ENCODE assay signal across 9 mouse cellular contexts in the genomic region with DNA sequence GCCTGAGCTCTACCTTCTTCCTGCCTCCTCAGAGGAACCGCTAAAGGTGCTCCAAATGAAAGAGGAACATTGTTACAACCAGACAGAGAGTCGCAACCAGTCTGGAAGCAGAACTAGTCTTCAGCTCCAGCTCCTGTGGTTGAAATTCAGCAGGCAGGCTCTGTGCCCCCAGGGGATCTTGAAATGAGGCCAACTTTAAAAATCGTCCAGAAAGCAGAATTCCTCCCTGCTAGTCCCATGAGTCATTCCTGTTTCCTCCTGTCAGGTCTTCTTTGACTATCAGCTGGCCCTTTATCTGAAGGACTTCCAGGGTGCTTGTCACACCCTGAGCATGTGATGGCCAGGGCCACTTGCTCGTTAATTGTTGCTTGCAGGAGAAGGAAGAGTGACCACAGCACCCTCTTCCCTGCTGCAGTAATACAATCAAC.
A peak's percentile ranks its signal among the peaks of the same experiment; 100 is the strongest.
DNase-seq lines count a peak whose midpoint lies in the region; ATAC-seq and TF ChIP-seq lines count a peak whose summit lies in the region.
"Had no signal": no experiment of that assay in that cellular context is flagged by ENCODE, and none has a peak within 500 bp of the region (broad histone marks: within the 10 kb centered on the region; RNA-seq: fewer than 3 reads in every experiment).

No protein-coding gene starts in this region.

- H3K9me3 ChIP-seq in lung, embryonic 14.5 days (ENCODE audit: low read depth, low read length): no peaks in the 10 kb centered on the region
- H3K9me3 ChIP-seq in embryonic facial prominence, embryonic 11.5 days (replicated peaks; ENCODE audit: control insufficient read depth, low read length): no peaks in the 10 kb centered on the region
- no peaks in the 10 kb centered on the region for H3K9me3 ChIP-seq in hindbrain, embryonic 15.5 days
- H3K9me3 ChIP-seq in liver, embryonic 16.5 days (replicated peaks; ENCODE audit: control insufficient read depth, low read length): no peaks in the 10 kb centered on the region
- H3K9me3 ChIP-seq: midbrain, embryonic 12.5 days had no signal

- no peak overlapping the region for H3K4me3 ChIP-seq in lung, embryonic 14.5 days (ENCODE audit: low read depth, low read length)
- H3K4me3 ChIP-seq in embryonic facial prominence, embryonic 11.5 days (ENCODE audit: low read depth, low read length): no peak overlapping the region
- no peak overlapping the region for H3K4me3 ChIP-seq in hindbrain, embryonic 15.5 days
- H3K4me3 ChIP-seq in liver, embryonic 16.5 days (ENCODE audit: low read depth, low read length): no peak overlapping the region
- no peak overlapping the region for H3K4me3 ChIP-seq in lung, adult 2 months (replicated peaks; ENCODE audit: extremely low read depth, low read depth, low read length)
- H3K4me3 ChIP-seq: midbrain, embryonic 12.5 days had no signal

- peak; percentile 62 for DNase-seq in lung, embryonic 14.5 days
- no peak for DNase-seq in lung, postnatal 4 days
- peak; percentile 48 for DNase-seq in adrenal gland, postnatal 10 days
- DNase-seq in embryonic facial prominence, embryonic 11.5 days (ENCODE audit: low spot score): peak; percentile 38
- DNase-seq in thymus, postnatal 36 days: no peak
- no peak for DNase-seq in lung, adult 2 months

- no peak for TF ChIP-seq CTCF in lung, embryonic 14.5 days (IDR thresholded peaks at IDR 0.05; ENCODE audit: low read depth)
- TF ChIP-seq CTCF in lung, adult 2 months (IDR thresholded peaks at IDR 0.05; ENCODE audit: insufficient read depth, low read length): no peak

- 22% methylated on average over 4 of the region's 4 CpGs for WGBS in lung, embryonic 14.5 days
- 11% methylated on average over 4 of the region's 4 CpGs for WGBS in embryonic facial prominence, embryonic 11.5 days
- 34% methylated on average over 4 of the region's 4 CpGs for WGBS in hindbrain, embryonic 15.5 days
- 12% methylated on average over 4 of the region's 4 CpGs for WGBS in liver, embryonic 16.5 days (ENCODE audit: insufficient replicate concordance)
- WGBS in lung, adult 2 months: 27% methylated on average over 4 of the region's 4 CpGs

- no peak overlapping the region for H3K9ac ChIP-seq in lung, embryonic 14.5 days
- H3K9ac ChIP-seq in embryonic facial prominence, embryonic 11.5 days (replicated peaks; ENCODE audit: low read length): no peak overlapping the region
- H3K9ac ChIP-seq in hindbrain, embryonic 15.5 days: no peak overlapping the region
- no peak overlapping the region for H3K9ac ChIP-seq in liver, embryonic 16.5 days (ENCODE audit: low read depth, low read length)
- H3K9ac ChIP-seq: midbrain, embryonic 12.5 days had no signal

- ATAC-seq in lung, embryonic 14.5 days (ENCODE audit: insufficient read depth): no peak; the same call in 1 of the 2 replicates
- no peak for ATAC-seq in embryonic facial prominence, embryonic 11.5 days (replicated peaks; ENCODE audit: insufficient number of reproducible peaks, low FRiP score, low TSS enrichment, low read depth)
- ATAC-seq in hindbrain, embryonic 15.5 days (ENCODE audit: low FRiP score, low read depth): no peak
- ATAC-seq in liver, embryonic 16.5 days (ENCODE audit: low read depth): peak; percentile 39; the same call in 1 of the 2 replicates

- H3K4me1 ChIP-seq in lung, embryonic 14.5 days (ENCODE audit: insufficient read depth): no peaks in the 10 kb centered on the region
- no peaks in the 10 kb centered on the region for H3K4me1 ChIP-seq in embryonic facial prominence, embryonic 11.5 days (ENCODE audit: control insufficient read depth, insufficient read depth, low read length)
- peaks cover 14% of the 10 kb centered on the region; the same call in 1 of the 2 replicates for H3K4me1 ChIP-seq in hindbrain, embryonic 15.5 days (replicated peaks)
- no peaks in the 10 kb centered on the region for H3K4me1 ChIP-seq in liver, embryonic 16.5 days (ENCODE audit: control insufficient read depth, low read depth, low read length)
- H3K4me1 ChIP-seq in lung, adult 2 months (ENCODE audit: control insufficient read depth, insufficient read depth, low read length): 0 out of 2 replicates have a peak, but pooled peaks cover 1% of the 10 kb centered on the region
- H3K4me1 ChIP-seq: midbrain, embryonic 12.5 days had no signal

- no peak overlapping the region for H3K27ac ChIP-seq in lung, embryonic 14.5 days (ENCODE audit: low read depth)
- no peak overlapping the region for H3K27ac ChIP-seq in embryonic facial prominence, embryonic 11.5 days (replicated peaks; ENCODE audit: low read depth, low read length)
- H3K27ac ChIP-seq in hindbrain, embryonic 15.5 days (replicated peaks): peak overlapping the region; percentile 19; the same call in 1 of the 2 replicates
- H3K27ac ChIP-seq in liver, embryonic 16.5 days (ENCODE audit: low read length): no peak overlapping the region
- H3K27ac ChIP-seq: midbrain, embryonic 12.5 days had no signal

- H3K27me3 ChIP-seq in lung, embryonic 14.5 days (ENCODE audit: insufficient read depth, low read length): no peaks in the 10 kb centered on the region
- H3K27me3 ChIP-seq in embryonic facial prominence, embryonic 11.5 days (ENCODE audit: control insufficient read depth, insufficient read depth, low read length): no peaks in the 10 kb centered on the region
- no peaks in the 10 kb centered on the region for H3K27me3 ChIP-seq in hindbrain, embryonic 15.5 days
- no peaks in the 10 kb centered on the region for H3K27me3 ChIP-seq in liver, embryonic 16.5 days (ENCODE audit: control insufficient read depth, insufficient read depth, low read depth, low read length)
- H3K27me3 ChIP-seq: midbrain, embryonic 12.5 days had no signal

- no peak for TF ChIP-seq POLR2A in lung, adult 2 months (IDR thresholded peaks at IDR 0.05; ENCODE audit: borderline replicate concordance, extremely low read depth, low read depth, low read length)

- no peaks in the 10 kb centered on the region for H3K36me3 ChIP-seq in lung, embryonic 14.5 days (ENCODE audit: insufficient read depth)
- no peaks in the 10 kb centered on the region for H3K36me3 ChIP-seq in embryonic facial prominence, embryonic 11.5 days (replicated peaks; ENCODE audit: control insufficient read depth, insufficient read depth, low read depth, low read length)
- no peaks in the 10 kb centered on the region for H3K36me3 ChIP-seq in hindbrain, embryonic 15.5 days
- no peaks in the 10 kb centered on the region for H3K36me3 ChIP-seq in liver, embryonic 16.5 days (ENCODE audit: control insufficient read depth, insufficient read depth)
- H3K36me3 ChIP-seq: midbrain, embryonic 12.5 days had no signal

- no peak overlapping the region for H3K4me2 ChIP-seq in lung, embryonic 14.5 days
- no peak overlapping the region for H3K4me2 ChIP-seq in embryonic facial prominence, embryonic 11.5 days (ENCODE audit: low read depth, low read length)
- no peak overlapping the region for H3K4me2 ChIP-seq in hindbrain, embryonic 15.5 days
- H3K4me2 ChIP-seq in liver, embryonic 16.5 days (ENCODE audit: low read depth, low read length): no peak overlapping the region
- H3K4me2 ChIP-seq: midbrain, embryonic 12.5 days had no signal

Comparison
In these comparisons a context has a peak if more than half of its experiments do, and no peak if none do; other contexts are left out.
1. DNase-seq: peak in lung, embryonic 14.5 days (single experiment), adrenal gland, postnatal 10 days (single experiment) and embryonic facial prominence, embryonic 11.5 days (single experiment); none in lung, postnatal 4 days (0 of 2), thymus, postnatal 36 days (0 of 2) and lung, adult 2 months (single experiment).